ENCODE assay signal across 8 mouse cellular contexts in genomic region chr1:106602941-106603340, GRCm38 (mm10).
DNase-seq lines count a peak whose midpoint lies in the region; ATAC-seq lines count a peak whose summit lies in the region.

No protein-coding gene starts in this region.

- no peaks in the 10 kb centered on the region for H3K36me3 ChIP-seq in midbrain, embryonic 10.5 days
- no peaks in the 10 kb centered on the region for H3K36me3 ChIP-seq in midbrain, embryonic 11.5 days (ENCODE audit: control insufficient read depth, insufficient read depth, low read length)
- no peaks in the 10 kb centered on the region for H3K36me3 ChIP-seq in embryonic facial prominence, embryonic 15.5 days

- H3K9ac ChIP-seq in midbrain, embryonic 11.5 days (ENCODE audit: low read length): no peak overlapping the region
- H3K9ac ChIP-seq in embryonic facial prominence, embryonic 15.5 days: no peak overlapping the region

- H3K4me1 ChIP-seq in midbrain, embryonic 10.5 days: peaks cover 13% of the 10 kb centered on the region
- peaks cover 2% of the 10 kb centered on the region; the same call in 1 of the 2 replicates for H3K4me1 ChIP-seq in midbrain, embryonic 11.5 days (ENCODE audit: control insufficient read depth, insufficient read depth, low read length)
- H3K4me1 ChIP-seq in embryonic facial prominence, embryonic 15.5 days: peaks cover 22% of the 10 kb centered on the region

- H3K27me3 ChIP-seq in midbrain, embryonic 10.5 days (ENCODE audit: low read depth, poor library complexity, severe bottlenecking): no peaks in the 10 kb centered on the region
- no peaks in the 10 kb centered on the region for H3K27me3 ChIP-seq in midbrain, embryonic 11.5 days (ENCODE audit: control insufficient read depth, insufficient read depth, low read length)
- no peaks in the 10 kb centered on the region for H3K27me3 ChIP-seq in embryonic facial prominence, embryonic 15.5 days

- peak overlapping the region; percentile 33; the same call in 1 of the 2 replicates for H3K27ac ChIP-seq in midbrain, embryonic 10.5 days (replicated peaks)
- H3K27ac ChIP-seq in midbrain, embryonic 11.5 days (ENCODE audit: low read depth, low read length): no peak overlapping the region
- H3K27ac ChIP-seq in embryonic facial prominence, embryonic 15.5 days (replicated peaks): peak overlapping the region; percentile 52

- ATAC-seq in midbrain, embryonic 11.5 days (ENCODE audit: low FRiP score): no peak
- no peak for ATAC-seq in embryonic facial prominence, embryonic 15.5 days (ENCODE audit: insufficient number of reproducible peaks, low FRiP score, low TSS enrichment, low read depth)

- no peak overlapping the region for H3K4me2 ChIP-seq in midbrain, embryonic 11.5 days
- no peak overlapping the region for H3K4me2 ChIP-seq in embryonic facial prominence, embryonic 15.5 days (replicated peaks)

- no peaks in the 10 kb centered on the region for H3K9me3 ChIP-seq in midbrain, embryonic 10.5 days (replicated peaks)
- H3K9me3 ChIP-seq in midbrain, embryonic 11.5 days (ENCODE audit: control insufficient read depth, low read length): no peaks in the 10 kb centered on the region
- H3K9me3 ChIP-seq in embryonic facial prominence, embryonic 15.5 days (replicated peaks): no peaks in the 10 kb centered on the region

- WGBS in midbrain, embryonic 10.5 days: 67% methylated on average over 6 of the region's 6 CpGs
- WGBS in midbrain, embryonic 11.5 days: 54% methylated on average over 6 of the region's 6 CpGs
- WGBS in embryonic facial prominence, embryonic 15.5 days: 26% methylated on average over 6 of the region's 6 CpGs

- no peak overlapping the region for H3K4me3 ChIP-seq in midbrain, embryonic 10.5 days
- no peak overlapping the region for H3K4me3 ChIP-seq in midbrain, embryonic 11.5 days (ENCODE audit: low read depth, low read length)
- no peak overlapping the region for H3K4me3 ChIP-seq in embryonic facial prominence, embryonic 15.5 days (replicated peaks)

- peak; percentile 20 to 21 for DNase-seq in frontal cortex, postnatal 10 days (ENCODE audit: low spot score in 2 of 2)
- no peak for DNase-seq in frontal cortex, adult 2 months (ENCODE audit: extremely low spot score in 1 of 2, low spot score in 1 of 2)
- no peak for DNase-seq in midbrain, embryonic 10.5 days (ENCODE audit: low spot score)
- DNase-seq in midbrain, embryonic 11.5 days (ENCODE audit: low spot score, missing footprints): no peak
- peak; percentile 49 for DNase-seq in mesoderm, embryonic 11.5 days (ENCODE audit: low read depth, low spot score)
- no peak for DNase-seq in urinary bladder, postnatal 4 days (ENCODE audit: low spot score in 2 of 2)
- DNase-seq in T-cell, adult 2 months (ENCODE audit: low spot score): no peak

Comparison
In these comparisons a context has a peak if more than half of its experiments do, and no peak if none do; other contexts are left out.
1. DNase-seq: peak in frontal cortex, postnatal 10 days (2 of 2) and mesoderm, embryonic 11.5 days (single experiment); none in frontal cortex, adult 2 months (0 of 2), midbrain, embryonic 10.5 days (single experiment), midbrain, embryonic 11.5 days (single experiment), urinary bladder, postnatal 4 days (0 of 2) and T-cell, adult 2 months (single experiment).